Mouse (Mus musculus): ENCODE measurements around the gene Gab3.
"Not testable (repeated sequence)": the region's sequence is repeated elsewhere in the genome, so short reads cannot be mapped to it uniquely, and the experiment has no call there.

The Gab3 gene

DNA sequence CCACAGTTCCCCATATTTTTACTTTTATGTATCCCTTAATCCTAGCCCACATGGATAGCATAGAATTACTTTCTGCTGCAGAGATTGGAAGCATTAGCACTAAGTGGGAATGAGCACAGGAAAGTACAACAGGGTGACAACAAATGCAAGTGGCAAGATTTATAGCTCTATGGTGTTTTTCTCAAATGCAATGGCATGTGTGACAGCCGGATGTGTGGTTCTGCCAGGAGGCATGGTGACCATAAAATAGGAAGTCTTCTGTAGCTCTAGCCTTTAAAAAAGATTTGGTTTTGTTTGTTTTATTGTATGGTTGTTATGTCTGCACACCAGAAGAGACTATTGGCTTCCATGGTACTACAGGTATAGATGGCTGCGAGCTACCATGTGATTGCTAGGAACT lies 50.1 kb downstream of the Gab3 start:
- in situ Hi-C loops (cut with MseI, MboI), result no loop called here

DNA sequence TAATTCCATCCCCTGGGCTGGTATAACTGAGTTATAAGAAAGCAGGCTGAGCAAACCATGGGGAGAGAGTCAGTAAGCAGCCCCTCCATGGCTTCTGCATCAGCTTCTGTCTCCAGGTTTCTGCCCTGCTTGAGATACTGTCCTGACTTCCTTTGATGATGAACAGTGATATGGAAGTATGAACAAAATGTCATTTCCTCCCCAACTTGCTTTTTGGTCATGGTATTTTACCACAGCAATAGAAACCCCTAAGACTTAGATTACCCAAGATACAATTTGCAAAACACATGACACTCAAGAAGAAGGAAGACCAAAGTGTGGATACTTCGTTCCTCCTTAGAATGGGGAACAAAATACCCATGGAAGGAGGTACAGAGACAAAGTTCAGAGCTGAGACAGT lies 51.2 kb downstream of the Gab3 start:
- in situ Hi-C loops (cut with MseI, MboI), result not testable (repeated sequence)

DNA sequence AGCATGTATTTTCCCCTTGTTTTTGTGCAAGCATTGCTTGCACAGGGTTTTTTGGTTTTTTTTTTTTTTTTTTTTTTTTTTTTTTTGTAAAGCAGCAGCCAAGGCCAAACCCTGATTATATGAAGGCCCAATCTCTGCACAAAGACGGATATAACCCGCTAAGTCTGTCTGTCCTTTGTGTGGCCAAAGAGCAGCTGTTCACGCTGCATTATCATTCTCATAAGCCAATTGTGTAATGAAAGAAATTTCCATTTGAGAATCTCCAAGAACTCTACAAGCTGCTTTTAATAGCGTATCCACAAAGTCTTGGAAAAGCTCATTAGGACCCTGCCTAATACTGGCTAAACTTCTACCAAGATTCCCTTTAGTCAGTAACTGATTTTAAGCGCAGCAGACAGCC lies 101.5 kb downstream of the Gab3 start:
- in situ Hi-C loops (cut with MseI, MboI), result no loop called here

DNA sequence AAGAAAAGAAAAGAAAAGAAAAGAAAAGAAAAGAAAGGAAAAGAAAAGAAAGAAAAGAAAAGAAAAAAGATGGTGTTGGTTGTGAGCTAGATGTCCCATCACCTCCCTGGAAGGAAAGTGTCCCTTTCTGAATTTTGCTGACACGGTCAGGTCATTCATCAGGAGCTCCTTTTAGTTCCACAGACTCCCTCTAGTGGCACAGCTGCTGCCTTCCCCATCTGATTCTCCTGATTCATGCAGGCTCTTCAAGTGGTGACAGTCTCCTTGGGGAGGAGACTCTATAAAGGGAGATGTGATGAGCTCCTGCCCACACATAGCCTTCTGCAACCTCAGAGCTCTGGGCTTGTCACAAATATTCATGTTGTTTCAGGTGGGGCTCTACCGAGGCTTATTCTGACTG lies 122.4 kb downstream of the Gab3 start:
- in situ Hi-C loops (cut with MseI, MboI), result not testable (repeated sequence)

DNA sequence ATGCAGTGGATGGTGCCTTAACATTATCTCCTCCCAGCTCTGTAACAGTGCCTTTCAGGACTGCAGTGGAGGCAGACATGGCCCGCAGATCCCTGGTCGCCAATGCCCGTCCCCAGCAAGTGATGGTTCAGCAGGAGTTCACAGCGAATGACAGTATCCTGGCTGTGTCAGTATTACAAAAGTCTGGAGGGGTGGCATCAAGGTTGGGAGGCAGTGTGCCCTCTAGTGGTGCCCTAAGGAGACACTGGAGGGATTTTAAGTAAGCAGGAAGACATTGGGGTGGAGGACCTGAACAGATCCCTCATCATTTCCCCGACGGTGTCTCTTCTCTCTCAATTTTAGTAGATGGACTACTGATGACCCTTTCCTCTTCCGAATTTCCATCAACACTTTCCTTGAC lies 126.1 kb downstream of the Gab3 start:
- in situ Hi-C loops (cut with MseI, MboI), result not testable (repeated sequence)

Measured in mouse trophoblast stem cell (cell line).